Mouse (Mus musculus) lung, postnatal 10 days (tissue): ENCODE data around the gene Ddb1.
A peak's percentile ranks its signal among the peaks of the same experiment; 100 is the strongest.
"Not testable (repeated sequence)": the region's sequence is repeated elsewhere in the genome, so short reads cannot be mapped to it uniquely, and the experiment has no call there.

Source experiments
- DNase-seq: peaks from one replicate; pipeline ENCODE4 v3.0.0; 2021

Gene Ddb1

GRCm38 (mm10) chr19:10605293-10605900 lies at the start of gene Ddb1, which contains the start of gene Tkfc:
Ddb1 (plus strand) TSS chr19:10605327.
Tkfc (minus strand) TSS chr19:10605654.
- DNase-seq: peak; percentile 99

GRCm38 (mm10) chr19:10555624-10556510 lies 49.3 kb upstream of the Ddb1 start, which contains the start of gene Tmem216:
Tmem216 (minus strand) TSS chr19:10556238.
- peak; percentile 88 for DNase-seq

GRCm38 (mm10) chr19:10557001-10557400 lies 48.1 kb upstream of the Ddb1 start:
- no peak for DNase-seq

- no peak for DNase-seq
Observed at GRCm38 (mm10) chr19:10557430-10557829, 47.7 kb upstream of the Ddb1 start.

GRCm38 (mm10) chr19:10557837-10558375 lies 47.2 kb upstream of the Ddb1 start:
- DNase-seq: not testable (repeated sequence)

- DNase-seq: peak; percentile 42
Observed at GRCm38 (mm10) chr19:10560108-10560507, 45.0 kb upstream of the Ddb1 start.

- DNase-seq: peak; percentile 57
Observed at GRCm38 (mm10) chr19:10561558-10562314, 43.4 kb upstream of the Ddb1 start.

- DNase-seq: no peak
Observed at GRCm38 (mm10) chr19:10562351-10562750, 42.8 kb upstream of the Ddb1 start.

- no peak for DNase-seq
Observed at GRCm38 (mm10) chr19:10564278-10564677, 40.8 kb upstream of the Ddb1 start.

GRCm38 (mm10) chr19:10565217-10565616 lies 39.9 kb upstream of the Ddb1 start:
- no peak for DNase-seq

GRCm38 (mm10) chr19:10569627-10570026 lies 35.5 kb upstream of the Ddb1 start:
- DNase-seq: no peak

- peak; percentile 97 for DNase-seq
Observed at GRCm38 (mm10) chr19:10576690-10577561, 28.2 kb upstream of the Ddb1 start, which contains the start of the genes Cyb561a3 and Tmem138. Cyb561a3 (plus strand) TSS chr19:10577172. Tmem138 (minus strand) TSS chr19:10577362.

- DNase-seq: no peak
Observed at GRCm38 (mm10) chr19:10580102-10580501, 25.0 kb upstream of the Ddb1 start.

- no peak for DNase-seq
Observed at GRCm38 (mm10) chr19:10580761-10581160, 24.4 kb upstream of the Ddb1 start.

GRCm38 (mm10) chr19:10581984-10582383 lies 23.1 kb upstream of the Ddb1 start:
- DNase-seq: no peak

GRCm38 (mm10) chr19:10583550-10584146 lies 21.5 kb upstream of the Ddb1 start:
- no peak for DNase-seq

- DNase-seq: no peak
Observed at GRCm38 (mm10) chr19:10585112-10585511, 20.0 kb upstream of the Ddb1 start.

- DNase-seq: no peak
Observed at GRCm38 (mm10) chr19:10587231-10587630, 17.9 kb upstream of the Ddb1 start.

- no peak for DNase-seq
Observed at GRCm38 (mm10) chr19:10589127-10589857, 15.8 kb upstream of the Ddb1 start.

GRCm38 (mm10) chr19:10590301-10590700 lies 14.8 kb upstream of the Ddb1 start:
- DNase-seq: no peak
